Comparison of ENCODE assay signal across 12 mouse cellular contexts in genomic region chr6:100780421-100780820, GRCm38 (mm10). TPM values are rescaled to one million over a fixed set of nuclear protein-coding genes. Genes with fewer than 3 reads are reported as not detected.
DNase-seq lines count a peak whose midpoint lies in the region; ATAC-seq lines count a peak whose summit lies in the region.
"Had no signal": no experiment of that assay in that cellular context is flagged by ENCODE, and none has a peak within 500 bp of the region (broad histone marks: within the 10 kb centered on the region; RNA-seq: fewer than 3 reads in every experiment).

No protein-coding gene starts in this region.

- no peak for ATAC-seq in heart, embryonic 12.5 days (ENCODE audit: insufficient number of reproducible peaks, low FRiP score)
- ATAC-seq in neural tube, embryonic 15.5 days (ENCODE audit: low FRiP score), result no peak
- no peak for ATAC-seq in forebrain, embryonic 12.5 days (ENCODE audit: low FRiP score)
- no peak for ATAC-seq in granulocyte monocyte progenitor cell, adult 5-6 weeks (replicated peaks; ENCODE audit: poor library complexity, severe bottlenecking)
- ATAC-seq: intestine, embryonic 16.5 days had no signal

- H3K4me1 ChIP-seq in heart, embryonic 12.5 days (replicated peaks), result no peaks in the 10 kb centered on the region
- H3K4me1 ChIP-seq in neural tube, embryonic 15.5 days, result peaks cover 7% of the 10 kb centered on the region
- H3K4me1 ChIP-seq in forebrain, embryonic 12.5 days, result peaks cover 6% of the 10 kb centered on the region; the same call in 1 of the 2 replicates

- peak; percentile 21 to 29 for DNase-seq in heart, adult 9 months (ENCODE audit: low spot score in 2 of 2)
- DNase-seq in neural tube, embryonic 10.5 days (ENCODE audit: extremely low spot score, low spot score), result peak; percentile 41
- peak; percentile 11 for DNase-seq in heart, postnatal 4 days
- DNase-seq: B cell, adult 2 months; cerebellum, adult 11-12 months; kidney, postnatal 36 days; thymus, postnatal 4 days had no signal

- 32% methylated on average over 4 of the region's 4 CpGs for WGBS in heart, embryonic 12.5 days
- 19% methylated on average over 4 of the region's 4 CpGs for WGBS in neural tube, embryonic 15.5 days
- WGBS in forebrain, embryonic 12.5 days, result 45% methylated on average over 4 of the region's 4 CpGs

- no peak overlapping the region for H3K4me3 ChIP-seq in heart, embryonic 12.5 days
- no peak overlapping the region for H3K4me3 ChIP-seq in neural tube, embryonic 15.5 days (replicated peaks)
- no peak overlapping the region for H3K4me3 ChIP-seq in forebrain, embryonic 12.5 days (replicated peaks)

- H3K4me2 ChIP-seq in heart, embryonic 12.5 days, result no peak overlapping the region
- no peak overlapping the region for H3K4me2 ChIP-seq in neural tube, embryonic 15.5 days
- H3K4me2 ChIP-seq in forebrain, embryonic 12.5 days, result no peak overlapping the region

- no peak overlapping the region for H3K9ac ChIP-seq in heart, embryonic 12.5 days
- H3K9ac ChIP-seq in neural tube, embryonic 15.5 days (replicated peaks), result no peak overlapping the region
- H3K9ac ChIP-seq in forebrain, embryonic 12.5 days, result no peak overlapping the region

- no peak overlapping the region for H3K27ac ChIP-seq in heart, embryonic 12.5 days (ENCODE audit: poor library complexity, severe bottlenecking)
- no peak overlapping the region for H3K27ac ChIP-seq in neural tube, embryonic 15.5 days (replicated peaks)
- H3K27ac ChIP-seq in forebrain, embryonic 12.5 days, result no peak overlapping the region

- 0 out of 2 replicates have a peak, but pooled peaks cover 6% of the 10 kb centered on the region for H3K36me3 ChIP-seq in heart, embryonic 12.5 days
- no peaks in the 10 kb centered on the region for H3K36me3 ChIP-seq in neural tube, embryonic 15.5 days
- H3K36me3 ChIP-seq in forebrain, embryonic 12.5 days (replicated peaks), result no peaks in the 10 kb centered on the region

- H3K9me3 ChIP-seq in heart, embryonic 12.5 days (replicated peaks), result peaks cover 7% of the 10 kb centered on the region
- no peaks in the 10 kb centered on the region; the same call in 1 of the 2 replicates for H3K9me3 ChIP-seq in neural tube, embryonic 15.5 days (replicated peaks)
- H3K9me3 ChIP-seq in forebrain, embryonic 12.5 days, result no peaks in the 10 kb centered on the region

- no peaks in the 10 kb centered on the region for H3K27me3 ChIP-seq in heart, embryonic 12.5 days (replicated peaks)
- H3K27me3 ChIP-seq in neural tube, embryonic 15.5 days (replicated peaks), result no peaks in the 10 kb centered on the region
- H3K27me3 ChIP-seq in forebrain, embryonic 12.5 days, result no peaks in the 10 kb centered on the region

RNA-seq across cellular contexts. Expression of gene Ppp4r2, which starts 53.0 kb away (rescaled TPM):
- 16.1 and 18.5 TPM in 2 replicates for polyA plus RNA-seq in heart, embryonic 12.5 days (2016; fragmentation: Nextera tagmentation; extraction: Ambion mirVana)
- polyA plus RNA-seq in neural tube, embryonic 15.5 days (2015; fragmentation: Nextera tagmentation; extraction: Ambion mirVana), result 13.3 and 14.8 TPM in 2 replicates
- 10 to 100 TPM; 64.9 to 66.8 TPM for total RNA-seq in heart, postnatal 4 days (2021)
- polyA plus RNA-seq in forebrain, embryonic 12.5 days (2016; fragmentation: Nextera tagmentation; extraction: Ambion mirVana), result 31.7 and 32.3 TPM in 2 replicates
- 36.4 and 46.1 TPM in 2 replicates for total RNA-seq in granulocyte monocyte progenitor cell, adult 5-6 weeks (2014; fragmentation: Nextera tagmentation)
- 67.6 and 81.8 TPM in 2 replicates for total RNA-seq in granulocyte monocyte progenitor cell, adult 5-6 weeks (2017)
